Mouse (Mus musculus): ENCODE measurements around the gene Mpzl2.

DNA sequence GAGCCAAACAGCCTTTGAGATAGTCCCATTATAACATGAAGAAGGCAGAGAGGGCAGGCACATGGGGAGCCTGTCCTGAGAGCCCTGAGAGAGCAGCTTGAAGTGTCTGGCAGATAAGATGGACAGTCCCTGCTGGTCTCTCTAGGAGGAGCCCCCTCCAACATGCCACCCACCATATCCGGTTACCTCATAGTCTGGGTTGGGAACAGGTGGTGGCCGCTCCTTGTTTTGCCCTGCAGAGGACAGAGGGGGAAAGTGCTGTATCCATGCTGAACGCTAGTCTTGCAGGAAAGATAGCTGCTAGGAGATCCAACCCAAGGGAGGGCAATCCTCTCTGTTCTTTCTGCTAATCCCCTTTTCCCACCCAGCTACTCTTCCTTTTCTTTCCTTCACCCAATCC, 39.4 kb upstream of the Mpzl2 start:
- no peak for TF ChIP-seq EP300 (IDR thresholded peaks at IDR 0.05; ENCODE audit: insufficient read depth, low read depth, low read length)
- no peak for TF ChIP-seq CTCF (IDR thresholded peaks at IDR 0.05; ENCODE audit: low read depth, low read length)
